Mouse (Mus musculus) ES-E14 (cell line): Measurements from ENCODE around the gene Nebl. TPM values are rescaled to one million over a fixed set of nuclear protein-coding genes. Genes with fewer than 3 reads are reported as not detected.

Experiments used
- DNase-seq: peaks from one replicate; pipeline ENCODE4 v3.0.0-alpha.2; 2013; ENCODE audit warnings: low read depth, low spot score
- H3K27ac ChIP-seq: 2 replicates; pipeline ENCODE4 v1.5.1; 2012; ENCODE audit warnings: low read depth, mild to moderate bottlenecking, low read length, moderate library complexity, mixed read lengths; ENCODE audit not compliant: poor library complexity, insufficient read depth, severe bottlenecking
- H3K36me3 ChIP-seq: 2 replicates; pipeline ENCODE4 v1.6.1; 2012; ENCODE audit warnings: mild to moderate bottlenecking, low read length, moderate library complexity, mixed read lengths; ENCODE audit not compliant: control insufficient read depth, poor library complexity, insufficient read depth, severe bottlenecking
- H3K4me1 ChIP-seq, 2 experiments: fragments of 150-350 bp in 1 of 2; sonication (generic) in 1 of 2; 2 replicates each; pipeline ENCODE4 v1.6.1; 2012; ENCODE audit warnings: low read length in 2 of 2, mild to moderate bottlenecking in 1 of 2, mixed read lengths in 1 of 2; ENCODE audit not compliant: control insufficient read depth in 2 of 2, insufficient read depth in 2 of 2, poor library complexity in 1 of 2
- H3K4me3 ChIP-seq, 2 experiments: fragments of 150-350 bp in 1 of 2; sonication (generic) in 1 of 2; 2 replicates each; pipeline ENCODE4 v1.5.1; 2012; ENCODE audit warnings: low read length in 2 of 2, low read depth in 1 of 2, mild to moderate bottlenecking in 1 of 2, mixed read lengths in 1 of 2; ENCODE audit not compliant: insufficient read depth in 1 of 2, poor library complexity in 1 of 2, severe bottlenecking in 1 of 2
- H3K9ac ChIP-seq: 2 replicates; pipeline ENCODE4 v1.6.1; 2012; ENCODE audit warnings: low read depth, mild to moderate bottlenecking, low read length, mixed read lengths; ENCODE audit not compliant: poor library complexity, insufficient read depth, severe bottlenecking
- H3K9me3 ChIP-seq: fragments of 150-350 bp; sonication (generic); 2 replicates; pipeline ENCODE4 v1.6.1; 2012; ENCODE audit warnings: low read depth, mild to moderate bottlenecking, low read length; ENCODE audit not compliant: control insufficient read depth, insufficient read depth
- CHD2 ChIP-seq: IDR thresholded peaks from 2 replicates; pipeline ENCODE4 v1.6.1; 2014; ENCODE audit warnings: mild to moderate bottlenecking, low read depth, low read length, inconsistent platforms
- HCFC1 ChIP-seq: IDR thresholded peaks from 2 replicates; pipeline ENCODE4 v1.6.1; 2012; ENCODE audit warnings: low read length, inconsistent platforms, borderline replicate concordance; ENCODE audit not compliant: insufficient read depth
- MAFK ChIP-seq: IDR thresholded peaks from 2 replicates; pipeline ENCODE4 v1.6.1; 2014; ENCODE audit warnings: mild to moderate bottlenecking, low read depth, low read length, inconsistent platforms; ENCODE audit not compliant: insufficient read depth
- ZC3H11A ChIP-seq: IDR thresholded peaks from 2 replicates; pipeline ENCODE4 v1.6.1; 2012; ENCODE audit warnings: low read depth, mild to moderate bottlenecking, inconsistent platforms, low read length, borderline replicate concordance
- ZNF384 ChIP-seq: IDR thresholded peaks from 2 replicates; pipeline ENCODE4 v1.6.1; 2012; ENCODE audit warnings: low read depth, low read length, inconsistent platforms
- in situ Hi-C, 2 experiments: fragments of 600-800 bp; cut with MboI; formaldehyde crosslinking; loops; one replicate each; pipeline ENCODE4 v1.15.1; 2025; ENCODE audit warnings: low sequenced_read_pairs in 2 of 2, inconsistent platforms in 1 of 2; ENCODE audit not compliant: unreplicated experiment in 2 of 2
- total RNA-seq: library from RNA; depleted of rRNA; stranded (reverse); fragments of 300-350 nt; gene quantifications from 2 replicates; pipeline ENCODE4 v1.2.3, GENCODE M21; 2012

The Nebl gene
- total RNA-seq, 1 experiment, result 1.2 TPM

GRCm38 (mm10) chr2:17610259-17610658, 121.0 kb downstream of the Nebl start:
- Histone ChIP-seq H3K36me3 (no peaks in the 10 kb centered on the region), H3K9me3 (no peaks in the 10 kb centered on the region; the same call in 1 of the 2 replicates), H3K27ac (no peak overlapping the region), H3K4me1 (no peaks in the 10 kb centered on the region), H3K9ac (no peak overlapping the region), H3K4me3 (no peak overlapping the region)
- DNase-seq, result no peak
- TF ChIP-seq ZNF384 (no peak), ZC3H11A (no peak), MAFK (no peak), CHD2 (no peak), HCFC1 (no peak)
- in situ Hi-C loops, result no loop called here

DNA sequence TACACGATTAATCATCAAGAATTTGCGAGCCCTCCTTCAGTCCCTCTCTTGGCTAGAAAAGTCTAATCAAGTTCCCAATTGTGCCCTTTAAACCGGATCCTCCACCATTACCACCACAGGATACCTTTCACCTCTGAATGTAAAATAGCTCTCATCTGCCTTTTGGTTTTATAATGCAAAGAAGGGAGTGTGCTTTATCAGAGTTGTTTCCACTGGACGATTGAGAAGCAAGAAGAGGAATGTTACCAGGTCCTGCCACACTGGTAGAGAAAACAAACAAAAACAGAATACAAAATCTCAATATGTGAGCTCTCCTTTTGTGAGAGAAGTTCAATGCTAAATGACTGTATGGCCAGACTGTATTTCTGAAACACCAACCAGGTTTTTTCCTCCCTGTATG, 127.7 kb downstream of the Nebl start:
- no peaks in the 10 kb centered on the region for H3K36me3 ChIP-seq
- in situ Hi-C loops, result no loop called here
- H3K9ac ChIP-seq, result no peak overlapping the region
- TF ChIP-seq CHD2, result no peak
- TF ChIP-seq ZNF384, result no peak
- TF ChIP-seq MAFK, result no peak
- TF ChIP-seq HCFC1, result no peak
- TF ChIP-seq ZC3H11A, result no peak
- peak; percentile 44 for DNase-seq
- H3K9me3 ChIP-seq, result no peaks in the 10 kb centered on the region
- H3K4me1 ChIP-seq, result no peaks in the 10 kb centered on the region; a peak in 1 of 4 replicates
- H3K27ac ChIP-seq, result no peak overlapping the region
- H3K4me3 ChIP-seq, result no peak overlapping the region

GRCm38 (mm10) chr2:17600652-17601051, 130.6 kb downstream of the Nebl start:
- in situ Hi-C loops, result no loop called here
- Histone ChIP-seq H3K9me3 (no peaks in the 10 kb centered on the region), H3K36me3 (no peaks in the 10 kb centered on the region), H3K4me3 (no peak overlapping the region), H3K4me1 (no peaks in the 10 kb centered on the region; a peak in 1 of 4 replicates), H3K9ac (no peak overlapping the region), H3K27ac (no peak overlapping the region)
- TF ChIP-seq MAFK, result no peak
- no peak for TF ChIP-seq CHD2
- TF ChIP-seq ZC3H11A, result no peak
- no peak for TF ChIP-seq ZNF384
- no peak for TF ChIP-seq HCFC1
- no peak for DNase-seq

GRCm38 (mm10) chr2:17599860-17600259, 131.4 kb downstream of the Nebl start:
- Histone ChIP-seq H3K4me3 (no peak overlapping the region), H3K27ac (no peak overlapping the region), H3K9ac (no peak overlapping the region), H3K9me3 (no peaks in the 10 kb centered on the region), H3K4me1 (no peaks in the 10 kb centered on the region; a peak in 1 of 4 replicates), H3K36me3 (no peaks in the 10 kb centered on the region)
- no peak for DNase-seq
- in situ Hi-C loops, result no loop called here
- TF ChIP-seq ZC3H11A (no peak), CHD2 (no peak), HCFC1 (no peak), MAFK (no peak), ZNF384 (no peak)

GRCm38 (mm10) chr2:17597932-17598331, 133.3 kb downstream of the Nebl start:
- no peak for TF ChIP-seq CHD2
- TF ChIP-seq HCFC1, result no peak
- TF ChIP-seq ZNF384, result no peak
- TF ChIP-seq MAFK, result no peak
- TF ChIP-seq ZC3H11A, result no peak
- no peaks in the 10 kb centered on the region for H3K9me3 ChIP-seq
- no peaks in the 10 kb centered on the region for H3K4me1 ChIP-seq
- H3K9ac ChIP-seq, result no peak overlapping the region
- in situ Hi-C loops, result no loop called here
- DNase-seq, result no peak
- H3K27ac ChIP-seq, result no peak overlapping the region
- no peak overlapping the region for H3K4me3 ChIP-seq
- H3K36me3 ChIP-seq, result no peaks in the 10 kb centered on the region
